Mouse (Mus musculus) C2C12 (cell line): ENCODE data around the gene Nemp2.

ENCODE experiments used
- CTCF ChIP-seq: IDR thresholded peaks from one replicate; pipeline ENCODE4 v1.5.1; 2011; ENCODE audit not compliant: control insufficient read depth, insufficient read depth, insufficient read length
- USF1 ChIP-seq: IDR thresholded peaks from one replicate; pipeline ENCODE4 v1.6.1; 2011; ENCODE audit warnings: low read depth, mild to moderate bottlenecking, control low read depth, moderate library complexity

- TF ChIP-seq USF1, result no peak
- TF ChIP-seq CTCF, result no peak
Observed at GRCm38 (mm10) chr1:52618217-52618616, 12.3 kb upstream of the Nemp2 start.
